Mouse (Mus musculus): ENCODE results near the gene Gpr162. TPM values are rescaled to one million over a fixed set of nuclear protein-coding genes. Genes with fewer than 3 reads are reported as not detected.

The Gpr162 gene
- polyA plus RNA-seq, 1 experiment from 2014 or later = 40.0 TPM

DNA sequence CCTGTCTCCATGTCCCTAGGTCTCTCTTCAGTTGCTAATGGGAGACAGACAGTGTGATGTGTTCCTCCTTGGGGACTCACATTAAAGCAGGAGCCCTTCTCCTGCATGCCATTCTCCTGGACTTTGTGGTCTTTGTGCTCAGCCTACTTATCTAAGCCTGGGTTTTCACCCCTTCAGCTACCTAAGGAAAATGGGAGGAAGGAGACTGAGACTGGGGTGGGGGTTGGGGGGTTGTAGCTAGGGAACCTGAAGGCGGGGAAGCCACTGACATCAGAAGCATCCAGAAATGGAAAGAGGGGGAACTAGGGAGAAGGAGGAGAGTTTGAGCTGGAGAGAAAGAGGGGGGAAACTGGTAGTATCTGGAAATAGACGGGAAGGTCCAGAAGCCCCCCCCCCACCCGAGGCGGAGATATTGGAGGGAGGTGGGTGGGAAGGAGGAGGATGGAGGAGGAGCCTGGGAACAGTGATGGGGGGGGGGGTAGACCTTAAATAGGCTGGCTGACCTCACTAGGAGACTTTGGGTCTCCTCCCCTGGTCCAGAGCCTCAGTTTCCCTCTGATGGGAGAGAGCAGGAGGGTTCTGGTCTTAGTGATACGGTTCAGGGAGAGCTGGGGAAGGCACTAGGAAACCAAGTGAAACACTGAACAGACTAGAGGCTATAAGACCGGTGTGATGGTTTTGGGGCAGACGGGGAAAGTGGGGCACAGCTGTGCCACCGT is 1.2 kb downstream of the Gpr162 start:
- peaks cover 59% of the 10 kb centered on the region for H3K4me1 ChIP-seq (ENCODE audit: control insufficient read depth, insufficient read depth, low read length)
- H3K9ac ChIP-seq (ENCODE audit: low read depth, low read length) = peak overlapping the region; percentile 94
- peak; percentile 2; the same call in 1 of the 2 replicates for ATAC-seq
- H3K27me3 ChIP-seq (ENCODE audit: control insufficient read depth, insufficient read depth, low read depth, low read length) = no peaks in the 10 kb centered on the region
- H3K27ac ChIP-seq (ENCODE audit: low read length) = peak overlapping the region; percentile 97
- H3K4me2 ChIP-seq (ENCODE audit: low read length) = peak overlapping the region; percentile 72
- peak overlapping the region; percentile 68 for H3K4me3 ChIP-seq (ENCODE audit: low read depth, low read length)
- H3K9me3 ChIP-seq (replicated peaks; ENCODE audit: control insufficient read depth, low read length, poor library complexity, severe bottlenecking) = no peaks in the 10 kb centered on the region
- H3K36me3 ChIP-seq (ENCODE audit: control insufficient read depth, insufficient read depth, low read length) = peaks cover 5% of the 10 kb centered on the region; the same call in 1 of the 2 replicates
- WGBS = 13% methylated on average over 8 of the region's 8 CpGs

DNA sequence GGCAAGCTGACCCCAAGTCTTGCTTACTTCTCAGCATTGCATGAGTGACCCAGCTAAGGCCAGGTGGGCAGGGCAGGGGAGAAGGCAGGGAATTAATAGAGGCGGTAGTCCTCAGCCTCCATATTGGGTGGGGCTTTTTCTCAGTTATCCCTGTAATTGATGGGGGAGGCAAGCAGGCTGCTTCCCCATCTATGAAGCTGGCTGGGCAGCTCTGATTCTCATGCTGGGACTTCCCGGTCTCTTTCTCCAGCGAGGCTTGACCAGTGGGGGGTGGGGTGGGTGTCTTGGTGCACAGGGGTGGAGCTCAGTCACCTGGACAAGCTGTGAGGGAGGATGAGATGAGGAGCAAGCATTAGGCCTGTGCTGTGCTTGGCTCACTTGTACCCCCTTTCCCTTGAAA is 2.0 kb downstream of the Gpr162 start:
- peak overlapping the region; percentile 68 for H3K4me3 ChIP-seq (ENCODE audit: low read depth, low read length)
- H3K27me3 ChIP-seq (ENCODE audit: control insufficient read depth, insufficient read depth, low read depth, low read length) = no peaks in the 10 kb centered on the region
- H3K4me1 ChIP-seq (ENCODE audit: control insufficient read depth, insufficient read depth, low read length) = peaks cover 59% of the 10 kb centered on the region
- ATAC-seq = no peak
- H3K9me3 ChIP-seq (replicated peaks; ENCODE audit: control insufficient read depth, low read length, poor library complexity, severe bottlenecking) = no peaks in the 10 kb centered on the region
- H3K36me3 ChIP-seq (ENCODE audit: control insufficient read depth, insufficient read depth, low read length) = peaks cover 5% of the 10 kb centered on the region; the same call in 1 of the 2 replicates
- peak overlapping the region; percentile 72 for H3K4me2 ChIP-seq (ENCODE audit: low read length)
- H3K27ac ChIP-seq (ENCODE audit: low read length) = peak overlapping the region; percentile 97
- WGBS = 29% methylated on average over 3 of the region's 3 CpGs
- H3K9ac ChIP-seq (ENCODE audit: low read depth, low read length) = peak overlapping the region; percentile 94

- peaks cover 59% of the 10 kb centered on the region for H3K4me1 ChIP-seq (ENCODE audit: control insufficient read depth, insufficient read depth, low read length)
- H3K9me3 ChIP-seq (replicated peaks; ENCODE audit: control insufficient read depth, low read length, poor library complexity, severe bottlenecking) = no peaks in the 10 kb centered on the region
- no peak for ATAC-seq
- H3K27ac ChIP-seq (ENCODE audit: low read length) = peak overlapping the region; percentile 97
- peak overlapping the region; percentile 94; the same call in 1 of the 2 replicates for H3K9ac ChIP-seq (ENCODE audit: low read depth, low read length)
- peaks cover 5% of the 10 kb centered on the region; the same call in 1 of the 2 replicates for H3K36me3 ChIP-seq (ENCODE audit: control insufficient read depth, insufficient read depth, low read length)
- no peaks in the 10 kb centered on the region for H3K27me3 ChIP-seq (ENCODE audit: control insufficient read depth, insufficient read depth, low read depth, low read length)
- H3K4me3 ChIP-seq (ENCODE audit: low read depth, low read length) = peak overlapping the region; percentile 68
- peak overlapping the region; percentile 72 for H3K4me2 ChIP-seq (ENCODE audit: low read length)
- 81% methylated on average over 19 of the region's 19 CpGs for WGBS
Measured at GRCm38 (mm10) chr6:124861266-124861665, 2.5 kb downstream of the Gpr162 start.

DNA sequence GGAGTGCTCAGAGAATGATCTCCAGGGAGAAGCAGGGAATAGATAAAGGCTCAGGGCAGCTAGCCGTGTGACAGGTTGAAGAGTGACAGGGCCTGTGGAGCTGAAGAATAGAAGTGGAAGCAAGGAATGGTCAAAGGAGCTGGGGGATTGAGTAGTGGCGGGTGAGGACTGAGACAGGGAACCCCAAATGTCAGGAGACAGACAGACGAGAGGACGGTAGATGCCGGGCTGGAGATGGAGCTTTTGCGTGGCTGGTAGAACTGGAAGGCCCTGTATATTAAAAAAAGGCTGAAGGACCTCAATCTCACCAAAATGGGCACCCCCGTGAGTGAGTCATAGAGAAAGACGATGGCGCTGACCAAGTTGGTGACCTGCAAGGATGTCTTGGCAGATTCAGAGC is 3.3 kb downstream of the Gpr162 start:
- Histone ChIP-seq H3K36me3 (ENCODE audit: control insufficient read depth, insufficient read depth, low read length) (peaks cover 5% of the 10 kb centered on the region; the same call in 1 of the 2 replicates), H3K4me1 (ENCODE audit: control insufficient read depth, insufficient read depth, low read length) (peaks cover 63% of the 10 kb centered on the region), H3K4me2 (ENCODE audit: low read length) (peak overlapping the region; percentile 72), H3K27ac (ENCODE audit: low read length) (peak overlapping the region; percentile 73), H3K27me3 (ENCODE audit: control insufficient read depth, insufficient read depth, low read depth, low read length) (no peaks in the 10 kb centered on the region), H3K4me3 (ENCODE audit: low read depth, low read length) (no peak overlapping the region), H3K9me3 (replicated peaks; ENCODE audit: control insufficient read depth, low read length, poor library complexity, severe bottlenecking) (no peaks in the 10 kb centered on the region), H3K9ac (ENCODE audit: low read depth, low read length) (peak overlapping the region; percentile 50)
- WGBS = 64% methylated on average over 9 of the region's 9 CpGs
- ATAC-seq = no peak

GRCm38 (mm10) chr6:124859725-124860124 is 4.1 kb downstream of the Gpr162 start:
- H3K4me1 ChIP-seq (ENCODE audit: control insufficient read depth, insufficient read depth, low read length) = peaks cover 57% of the 10 kb centered on the region
- peak overlapping the region; percentile 72 for H3K4me2 ChIP-seq (ENCODE audit: low read length)
- no peak for ATAC-seq
- H3K36me3 ChIP-seq (ENCODE audit: control insufficient read depth, insufficient read depth, low read length) = peaks cover 5% of the 10 kb centered on the region; the same call in 1 of the 2 replicates
- H3K4me3 ChIP-seq (ENCODE audit: low read depth, low read length) = peak overlapping the region; percentile 15; the same call in 1 of the 2 replicates
- H3K9ac ChIP-seq (ENCODE audit: low read depth, low read length) = peak overlapping the region; percentile 50
- H3K9me3 ChIP-seq (replicated peaks; ENCODE audit: control insufficient read depth, low read length, poor library complexity, severe bottlenecking) = no peaks in the 10 kb centered on the region
- H3K27me3 ChIP-seq (ENCODE audit: control insufficient read depth, insufficient read depth, low read depth, low read length) = no peaks in the 10 kb centered on the region
- WGBS = 5% methylated on average over 12 of the region's 12 CpGs
- H3K27ac ChIP-seq (ENCODE audit: low read length) = peak overlapping the region; percentile 73

DNA sequence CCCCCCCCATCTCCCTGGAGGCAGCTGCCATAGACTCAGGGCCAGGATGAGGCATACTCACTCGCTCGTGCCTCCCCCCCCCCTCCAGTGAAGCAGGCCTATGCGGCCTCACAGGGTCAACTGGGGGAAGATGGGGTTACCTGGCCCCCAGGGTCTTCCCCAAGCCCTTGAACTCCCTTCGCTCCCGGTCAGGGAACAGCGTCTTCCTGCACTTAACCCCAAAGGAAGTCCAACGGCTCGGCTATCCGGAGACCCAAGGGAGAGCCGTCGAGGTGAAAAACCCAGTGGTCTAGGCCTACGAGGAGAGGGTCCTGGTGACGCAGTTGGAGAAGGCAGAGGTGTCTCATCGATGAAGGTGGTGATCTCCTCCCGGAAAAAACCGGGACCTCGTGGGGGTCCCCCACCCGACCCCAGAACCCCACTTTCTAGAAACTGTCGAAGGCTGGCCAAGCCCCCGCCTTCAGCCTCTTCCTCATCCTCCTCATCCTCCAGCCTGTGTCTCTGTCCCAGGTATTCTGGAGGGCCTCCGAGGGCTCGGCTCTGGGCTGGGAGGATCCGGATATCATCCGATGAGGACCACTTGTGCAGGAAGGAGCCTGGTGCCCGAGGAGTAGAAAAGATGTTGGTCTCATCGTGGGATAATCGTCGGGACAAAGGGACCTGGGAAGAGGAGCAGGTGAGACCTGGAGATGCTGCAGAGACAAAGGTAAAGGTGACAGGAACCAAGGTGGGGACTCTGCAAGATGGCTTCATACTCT is 5.0 kb downstream of the Gpr162 start:
- Histone ChIP-seq H3K36me3 (ENCODE audit: control insufficient read depth, insufficient read depth, low read length) (peaks cover 5% of the 10 kb centered on the region; the same call in 1 of the 2 replicates), H3K4me3 (ENCODE audit: low read depth, low read length) (no peak overlapping the region), H3K4me2 (ENCODE audit: low read length) (peak overlapping the region; percentile 76; the same call in 1 of the 2 replicates), H3K27me3 (ENCODE audit: control insufficient read depth, insufficient read depth, low read depth, low read length) (no peaks in the 10 kb centered on the region), H3K4me1 (ENCODE audit: control insufficient read depth, insufficient read depth, low read length) (peaks cover 52% of the 10 kb centered on the region), H3K9me3 (replicated peaks; ENCODE audit: control insufficient read depth, low read length, poor library complexity, severe bottlenecking) (no peaks in the 10 kb centered on the region), H3K27ac (ENCODE audit: low read length) (peak overlapping the region; percentile 99), H3K9ac (ENCODE audit: low read depth, low read length) (peak overlapping the region; percentile 96; the same call in 1 of the 2 replicates)
- ATAC-seq = no peak
- WGBS = 81% methylated on average over 28 of the region's 28 CpGs

DNA sequence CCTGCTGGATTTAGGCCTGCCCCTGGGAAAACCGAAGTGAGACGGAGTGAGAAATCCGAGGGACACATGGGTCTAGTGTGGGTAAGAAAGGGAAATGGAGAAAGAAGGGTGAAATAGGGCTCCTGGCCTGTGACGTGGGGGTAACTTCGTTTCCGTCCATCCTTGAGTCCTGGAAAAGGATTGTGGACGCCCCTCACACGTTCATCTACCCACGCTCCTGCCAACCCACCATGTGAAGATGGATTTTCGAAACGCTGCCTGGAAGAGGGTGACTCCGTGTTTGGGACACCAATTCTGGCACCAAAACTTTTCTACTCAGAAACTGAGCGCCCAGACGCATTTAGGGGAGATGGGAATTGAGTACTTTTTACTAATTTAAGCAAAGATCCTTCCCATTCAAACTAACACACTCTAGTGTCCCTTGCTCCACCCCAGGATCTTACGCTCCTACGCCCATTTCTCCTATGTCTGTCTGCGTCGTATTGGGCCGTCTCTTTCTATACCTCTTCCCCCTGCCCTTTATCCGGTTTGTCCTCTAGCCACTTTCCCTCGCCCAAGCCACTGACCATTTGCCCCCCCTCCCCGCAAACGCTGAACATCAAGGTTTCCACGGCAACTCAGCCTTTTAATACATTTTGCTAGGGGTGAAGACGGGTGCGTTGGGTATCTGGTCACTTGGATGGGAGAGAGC is 5.8 kb downstream of the Gpr162 start:
- Histone ChIP-seq H3K4me3 (ENCODE audit: low read depth, low read length) (peak overlapping the region; percentile 72), H3K27me3 (ENCODE audit: control insufficient read depth, insufficient read depth, low read depth, low read length) (no peaks in the 10 kb centered on the region), H3K9me3 (replicated peaks; ENCODE audit: control insufficient read depth, low read length, poor library complexity, severe bottlenecking) (no peaks in the 10 kb centered on the region), H3K4me1 (ENCODE audit: control insufficient read depth, insufficient read depth, low read length) (peaks cover 52% of the 10 kb centered on the region), H3K4me2 (ENCODE audit: low read length) (peak overlapping the region; percentile 76), H3K27ac (ENCODE audit: low read length) (peak overlapping the region; percentile 99), H3K9ac (ENCODE audit: low read depth, low read length) (peak overlapping the region; percentile 96), H3K36me3 (ENCODE audit: control insufficient read depth, insufficient read depth, low read length) (peaks cover 5% of the 10 kb centered on the region; the same call in 1 of the 2 replicates)
- no peak for ATAC-seq
- WGBS = 19% methylated on average over 26 of the region's 26 CpGs

- Histone ChIP-seq H3K4me2 (ENCODE audit: low read length) (peak within 1 kb of the TSS; percentile 76), H3K4me1 (ENCODE audit: control insufficient read depth, insufficient read depth, low read length) (peaks cover 47% of the 10 kb centered on the region), H3K9ac (ENCODE audit: low read depth, low read length) (peak within 1 kb of the TSS; percentile 96), H3K4me3 (ENCODE audit: low read depth, low read length) (peak within 1 kb of the TSS; percentile 72), H3K27ac (ENCODE audit: low read length) (peak within 1 kb of the TSS; percentile 99), H3K36me3 (ENCODE audit: control insufficient read depth, insufficient read depth, low read length) (peaks cover 5% of the 10 kb centered on the region; the same call in 1 of the 2 replicates), H3K27me3 (ENCODE audit: control insufficient read depth, insufficient read depth, low read depth, low read length) (no peaks in the 10 kb centered on the region), H3K9me3 (replicated peaks; ENCODE audit: control insufficient read depth, low read length, poor library complexity, severe bottlenecking) (no peaks in the 10 kb centered on the region)
- WGBS = under 1% methylated on average over 68 of the region's 86 CpGs
- ATAC-seq = peak; percentile 91
Measured at GRCm38 (mm10) chr6:124856916-124857839, 6.6 kb downstream of the Gpr162 start, which contains the start of gene P3h3. TSS of gene P3h3 (minus strand) at chr6:124857752.
